Mouse (Mus musculus) cerebellum, adult 9-10 months (tissue): Measurements from ENCODE around the gene Bik.

Experiments used
- DNase-seq: peaks from one replicate; pipeline ENCODE4 v3.0.0; 2022

Gene Bik

DNA sequence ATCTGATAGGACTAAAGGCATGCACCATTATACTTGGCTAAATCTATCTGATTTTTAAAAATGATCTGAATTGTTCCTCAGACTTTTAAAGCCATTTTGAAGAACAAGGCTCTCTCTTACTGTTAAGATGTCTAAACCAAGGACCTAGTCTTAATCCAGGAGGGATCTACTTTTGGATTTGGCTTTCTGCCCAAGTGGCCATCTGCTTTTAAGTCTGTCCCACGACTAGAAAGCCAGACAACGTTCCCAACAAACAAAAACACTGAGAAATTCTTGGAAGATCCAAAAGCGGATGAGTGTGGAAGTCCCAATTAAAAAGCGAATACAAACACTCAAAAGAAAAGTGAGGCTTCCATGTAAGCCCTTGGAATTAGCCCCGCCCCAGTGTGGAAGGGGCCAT lies 11.6 kb upstream of the Bik start:
- no peak for DNase-seq

- peak; percentile 69 for DNase-seq
These were observed 8.2 kb upstream of the Bik start for GRCm38 (mm10) chr15:83518215-83519048.

DNA sequence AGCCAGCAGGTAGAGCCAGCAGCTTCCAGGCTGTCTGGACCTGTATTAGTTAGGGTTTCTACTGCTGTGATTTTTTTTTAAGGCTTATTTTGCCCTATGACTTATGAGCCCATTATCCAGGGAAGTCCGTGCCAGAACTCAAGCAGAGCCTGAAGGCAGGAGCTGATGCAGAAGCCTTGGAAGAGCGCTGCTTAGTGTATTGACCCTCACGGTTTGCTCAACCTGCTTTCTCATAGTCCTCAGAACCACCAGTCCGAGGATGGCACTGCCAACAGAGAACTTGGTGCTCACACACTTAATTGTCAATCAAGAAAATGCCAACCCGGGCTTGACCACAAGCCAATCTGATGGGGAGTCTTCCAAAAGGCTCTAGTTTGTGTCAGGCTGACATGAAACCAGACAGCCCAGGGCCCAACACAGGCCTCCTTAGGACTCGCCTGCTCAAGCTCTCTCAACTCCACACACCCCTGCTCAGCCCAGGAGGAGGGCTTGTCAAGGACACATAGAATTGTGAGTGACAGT lies 5.7 kb upstream of the Bik start:
- no peak for DNase-seq

DNA sequence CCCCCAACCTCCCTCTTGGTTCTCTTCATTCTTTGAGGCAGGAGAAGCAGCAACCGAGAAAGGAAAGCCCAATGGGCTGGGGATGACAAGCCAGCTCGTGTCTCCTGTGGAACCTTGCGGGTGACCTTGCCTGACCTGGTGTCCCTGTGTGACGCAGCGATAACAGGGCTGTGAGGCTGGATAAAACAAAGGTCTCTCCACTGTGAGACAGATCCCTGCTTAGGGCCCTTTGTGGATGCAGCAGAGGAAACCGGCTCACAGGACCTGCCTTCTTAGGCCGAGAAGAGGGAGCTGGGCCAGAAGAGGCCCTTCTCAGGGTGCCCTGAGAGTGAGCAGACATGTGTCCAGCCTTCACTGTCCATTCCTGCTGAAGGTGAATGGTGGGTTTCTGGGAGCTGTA lies 3.5 kb upstream of the Bik start:
- DNase-seq = no peak

DNA sequence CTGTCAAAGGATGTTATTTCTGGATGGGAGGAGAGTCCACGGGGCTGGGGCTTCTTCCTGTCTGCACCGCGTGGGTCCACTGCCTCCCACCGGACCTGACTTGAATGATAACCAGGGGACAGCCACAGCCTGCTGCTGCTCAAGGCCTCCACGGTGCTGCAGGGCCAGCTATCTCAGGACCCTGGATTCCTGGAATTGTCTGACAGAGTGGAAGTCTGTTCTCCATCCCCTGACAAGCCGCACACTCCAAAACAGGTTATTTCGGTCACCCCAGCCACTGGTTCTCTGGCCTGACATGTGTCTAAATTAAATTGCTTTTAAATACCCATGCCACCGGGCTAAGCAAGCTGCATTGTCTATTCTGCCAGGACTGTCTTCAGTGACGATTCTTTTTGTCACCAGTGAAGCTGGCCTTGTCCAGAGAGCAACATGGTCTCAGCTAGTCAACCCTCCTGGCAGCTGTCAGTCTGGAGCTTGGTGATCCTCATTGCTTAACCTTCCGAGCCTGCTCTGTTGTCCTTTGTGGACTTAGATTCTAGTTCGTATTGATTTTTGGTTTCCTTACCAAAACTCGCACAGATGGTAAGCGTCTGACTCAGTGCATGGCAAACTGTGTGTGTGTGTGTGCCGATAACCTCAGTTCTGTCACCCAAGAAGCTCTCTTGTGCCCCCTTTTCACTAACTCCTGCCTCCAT lies 2.9 kb upstream of the Bik start:
- no peak for DNase-seq

DNA sequence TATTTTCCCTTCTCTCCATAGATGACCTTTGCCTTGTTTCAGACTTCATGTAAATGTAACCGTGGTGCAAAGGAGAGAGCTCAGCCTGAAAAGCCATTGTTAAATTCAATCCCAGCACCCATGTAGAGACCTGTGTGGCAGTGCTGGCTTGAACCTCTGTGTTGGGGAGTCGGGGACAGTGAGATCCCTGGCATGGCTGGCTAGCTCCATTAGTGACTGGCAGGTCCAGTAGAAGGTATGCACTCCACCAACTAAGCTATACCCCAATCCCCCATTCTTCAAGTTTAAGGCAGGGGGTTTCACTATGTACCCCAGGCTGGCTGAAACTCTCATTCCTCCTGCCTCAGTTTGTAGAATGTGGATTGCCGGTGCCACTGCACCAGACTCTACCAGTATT lies 2.3 kb upstream of the Bik start:
- DNase-seq = no peak

GRCm38 (mm10) chr15:83527092-83527437 lies 403 bp downstream of the Bik start:
- no peak for DNase-seq

GRCm38 (mm10) chr15:83527747-83528146 lies 1.1 kb downstream of the Bik start:
- DNase-seq = no peak

GRCm38 (mm10) chr15:83528892-83529291 lies 2.2 kb downstream of the Bik start:
- no peak for DNase-seq

- no peak for DNase-seq
These were observed 3.1 kb downstream of the Bik start for GRCm38 (mm10) chr15:83529765-83530164.

DNA sequence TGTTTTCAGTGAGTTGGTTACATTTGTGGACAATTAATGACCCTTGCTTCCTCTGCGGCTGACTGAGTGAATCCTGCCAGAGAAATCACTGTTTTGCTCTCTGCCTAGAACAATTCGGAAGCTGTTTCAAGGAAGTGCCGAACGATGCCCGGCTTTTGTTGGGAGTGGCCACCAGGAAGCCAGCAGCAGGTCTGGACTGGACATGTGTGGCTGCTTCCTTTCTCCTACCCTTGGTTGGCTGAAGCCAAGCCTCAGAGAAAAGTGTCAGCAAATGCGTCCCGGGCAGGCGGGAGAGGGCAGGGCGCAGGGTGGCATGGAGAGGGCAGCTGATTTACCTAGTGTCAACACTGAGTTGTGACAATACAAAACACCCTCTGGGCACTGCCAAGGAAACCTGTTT lies 3.6 kb downstream of the Bik start:
- no peak for DNase-seq

- DNase-seq = no peak
These were observed 4.0 kb downstream of the Bik start for GRCm38 (mm10) chr15:83530688-83531087.

DNA sequence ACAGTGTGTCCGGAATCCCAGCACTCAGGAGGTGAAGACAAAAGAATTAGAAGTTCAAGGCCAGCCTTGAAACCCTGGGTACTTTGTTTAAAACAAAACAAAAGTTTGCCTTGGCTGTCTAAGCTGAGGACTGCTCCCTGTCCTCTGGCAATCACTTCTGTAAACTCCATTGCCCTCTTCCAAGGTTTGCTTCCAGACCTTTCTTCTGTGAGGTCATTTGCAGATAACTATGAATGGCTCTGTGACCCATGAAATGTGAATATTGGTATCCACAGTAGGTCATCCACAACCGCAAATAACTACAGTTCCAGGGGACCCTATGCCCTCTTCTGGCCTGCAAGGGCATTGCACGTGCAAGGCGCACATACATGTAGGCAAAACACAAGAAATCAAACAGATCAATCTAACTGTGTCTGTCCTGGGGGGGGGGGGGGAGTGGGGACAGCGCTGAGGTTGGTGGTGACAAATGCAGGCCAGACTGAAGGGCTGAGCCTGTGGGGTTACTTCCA lies 5.4 kb downstream of the Bik start:
- no peak for DNase-seq

DNA sequence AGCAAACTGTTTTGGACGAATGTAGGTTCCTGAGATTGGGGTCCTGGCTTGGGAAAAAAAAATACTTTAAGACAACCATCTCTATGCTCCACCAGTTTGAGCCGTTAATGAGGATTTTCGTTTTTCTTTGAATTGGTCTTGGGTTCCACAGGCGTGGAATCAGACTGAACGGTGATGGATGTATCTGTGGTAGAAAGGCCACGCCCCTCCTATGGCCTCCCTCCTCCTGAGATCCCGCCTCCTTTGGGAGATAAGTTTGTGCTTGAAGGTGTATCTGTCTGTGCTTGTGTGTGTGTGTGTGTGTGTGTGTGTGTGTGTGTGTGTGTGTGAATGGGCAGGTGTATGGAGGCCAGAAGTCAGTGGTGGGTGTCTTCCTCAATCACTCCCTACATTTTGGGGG lies 5.9 kb downstream of the Bik start:
- no peak for DNase-seq

GRCm38 (mm10) chr15:83534960-83535889 lies 8.6 kb downstream of the Bik start:
- no peak for DNase-seq

GRCm38 (mm10) chr15:83535890-83536231 lies 9.2 kb downstream of the Bik start:
- no peak for DNase-seq

DNA sequence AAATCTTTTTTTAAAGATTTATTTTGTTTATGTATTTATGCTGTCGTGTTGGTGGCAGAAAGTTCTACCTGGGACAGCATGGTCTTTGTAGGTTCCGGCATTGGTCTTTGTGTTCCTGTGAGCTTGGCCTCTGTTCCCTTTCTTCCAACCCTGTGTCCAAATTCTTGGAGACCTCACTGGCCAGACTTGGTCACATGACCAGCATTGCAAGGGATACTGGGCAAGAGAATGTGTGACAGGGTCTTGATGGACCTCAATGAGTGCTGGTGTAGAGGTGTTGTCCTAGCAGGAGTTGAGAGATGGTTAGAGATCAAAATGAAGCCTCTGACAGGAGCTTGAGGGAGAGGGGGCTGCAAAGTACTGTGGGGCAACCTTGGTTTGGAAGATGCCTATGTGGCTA lies 12.2 kb downstream of the Bik start:
- no peak for DNase-seq

GRCm38 (mm10) chr15:83539905-83540304 lies 13.2 kb downstream of the Bik start:
- no peak for DNase-seq

- no peak for DNase-seq
These were observed 15.1 kb downstream of the Bik start for GRCm38 (mm10) chr15:83541647-83542287.

GRCm38 (mm10) chr15:83546029-83546428 lies 19.4 kb downstream of the Bik start:
- no peak for DNase-seq

DNA sequence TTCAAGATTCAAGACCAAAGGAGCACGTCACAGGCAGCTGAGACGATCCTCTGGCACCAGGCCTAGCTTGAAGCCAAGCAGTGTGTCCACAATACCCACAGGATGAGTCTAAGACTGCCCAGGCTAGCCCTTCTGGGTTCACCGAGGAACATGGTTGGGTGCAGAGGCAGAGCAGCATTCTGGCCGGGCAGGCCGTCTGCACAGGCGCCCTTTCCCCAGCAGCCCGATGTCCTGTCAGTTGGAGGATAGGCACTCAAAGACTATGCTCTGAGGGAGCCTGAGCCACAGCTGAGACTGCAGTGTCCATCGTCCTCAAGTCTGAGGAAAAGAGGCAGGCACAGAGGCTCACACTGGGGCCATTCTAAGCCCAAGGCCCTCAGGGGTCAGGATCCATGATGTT lies 20.5 kb downstream of the Bik start:
- DNase-seq = no peak

DNA sequence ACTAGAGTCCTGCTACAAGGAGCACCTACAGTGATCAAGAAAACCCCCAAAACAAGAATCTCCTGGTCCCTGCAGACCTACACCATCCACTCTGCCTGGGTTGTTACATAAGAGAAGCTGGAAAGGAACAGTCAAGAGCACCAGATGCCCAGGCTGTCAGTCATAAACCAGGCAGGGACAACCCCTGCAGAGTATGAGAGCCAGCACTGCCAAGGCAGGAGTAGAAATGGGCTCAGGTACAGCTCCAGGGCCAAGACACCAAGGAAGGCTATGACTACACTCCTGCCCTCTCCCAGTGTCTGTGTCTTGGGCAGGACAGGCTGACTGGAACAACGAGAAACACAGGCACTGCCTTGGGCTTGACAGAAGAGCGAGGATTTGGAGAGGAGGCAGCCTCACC lies 23.5 kb downstream of the Bik start:
- DNase-seq = no peak

DNA sequence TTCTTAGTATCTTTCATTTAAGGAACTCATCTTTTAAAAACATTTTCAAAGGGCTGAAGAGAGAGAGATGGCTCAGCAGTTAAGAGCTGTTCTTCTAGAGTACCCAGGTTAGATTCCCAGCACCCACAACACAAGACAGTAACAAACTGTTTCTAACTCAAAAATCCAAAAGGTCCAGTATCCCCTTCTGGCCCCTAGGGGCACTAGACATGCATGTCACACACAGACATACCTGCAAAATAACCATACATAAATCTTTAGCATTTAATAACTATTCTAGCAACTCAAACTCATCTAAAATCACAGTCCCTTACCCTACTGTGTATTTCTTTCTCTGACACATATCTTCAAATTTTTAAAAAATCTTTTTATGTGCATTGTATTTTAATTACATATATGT lies 27.2 kb downstream of the Bik start:
- DNase-seq = no peak
